Mouse (Mus musculus) bone marrow, adult 2 months (tissue): Measurements from ENCODE around the gene Maco1.

ENCODE experiments used
- CTCF ChIP-seq: fragments of 200-500 bp; IDR thresholded peaks from 2 replicates; pipeline ENCODE4 v1.5.1; 2011; ENCODE audit warnings: low read length, control low read depth; ENCODE audit not compliant: control insufficient read depth, insufficient read depth
- POLR2A ChIP-seq: fragments of 200-500 bp; IDR thresholded peaks from 2 replicates; pipeline ENCODE4 v1.6.1; 2011; ENCODE audit warnings: low read depth, mild to moderate bottlenecking, control low read depth, low read length, borderline replicate concordance; ENCODE audit not compliant: control insufficient read depth

DNA sequence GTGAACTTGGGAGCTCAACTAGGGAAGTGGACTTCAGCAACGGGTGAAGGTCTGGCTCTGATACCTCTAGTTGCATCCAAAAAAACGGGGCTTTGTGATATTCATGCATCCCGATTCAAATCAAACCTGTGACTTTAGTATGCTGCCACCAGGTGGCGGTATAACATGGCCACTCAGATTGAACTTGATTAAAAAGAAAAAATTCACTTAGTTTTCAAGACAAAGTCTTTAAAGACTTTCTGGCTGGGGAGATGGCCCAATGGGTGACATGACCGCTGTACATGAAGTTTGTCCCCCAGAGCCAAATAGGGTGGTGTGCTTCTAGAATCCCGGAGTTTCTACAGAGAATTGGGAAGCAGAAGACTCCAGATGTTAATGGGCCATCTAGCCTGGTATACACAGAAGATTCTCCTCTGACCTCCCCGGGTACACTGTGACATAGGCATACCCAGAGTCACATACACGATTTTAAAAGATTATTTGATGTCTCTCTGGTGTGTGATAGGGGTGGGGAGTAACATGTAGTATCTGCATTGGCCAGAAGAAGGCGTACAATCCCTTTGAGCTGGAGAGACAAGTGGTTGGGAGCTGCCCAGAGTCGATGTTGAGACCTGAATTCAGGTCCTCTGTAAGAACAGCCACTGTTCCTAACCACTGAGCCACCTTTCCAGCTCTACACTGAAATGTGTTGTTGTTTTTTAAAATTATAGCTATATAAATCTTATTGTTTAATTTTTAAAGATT lies 59.8 kb downstream of the Maco1 start:
- TF ChIP-seq CTCF, result 0 out of 2 replicates have a peak, but pooled peaks have one; percentile 11
- TF ChIP-seq POLR2A, result no peak
